Mouse (Mus musculus): ENCODE results near the gene Cyb5d1. TPM values are rescaled to one million over a fixed set of nuclear protein-coding genes. Genes with fewer than 3 reads are reported as not detected.

Cyb5d1 gene
- polyA plus RNA-seq, 1 experiment from 2014 or later: 51.7 TPM

GRCm38 (mm10) chr11:69406867-69407723, 11.7 kb upstream of the Cyb5d1 start:
- no peaks in the 10 kb centered on the region for H3K27me3 ChIP-seq (ENCODE audit: insufficient read depth, poor library complexity, severe bottlenecking)
- 90% methylated on average over 16 of the region's 16 CpGs for WGBS
- H3K27ac ChIP-seq: no peak overlapping the region
- peaks cover 71% of the 10 kb centered on the region for H3K36me3 ChIP-seq
- no peak for DNase-seq (ENCODE audit: low spot score)
- peaks cover 41% of the 10 kb centered on the region for H3K4me1 ChIP-seq (replicated peaks)
- H3K4me3 ChIP-seq: no peak overlapping the region; the same call in none of the 2 replicates
- no peaks in the 10 kb centered on the region for H3K9me3 ChIP-seq

GRCm38 (mm10) chr11:69406282-69406681, 10.9 kb upstream of the Cyb5d1 start:
- DNase-seq (ENCODE audit: low spot score): no peak
- Histone ChIP-seq H3K9me3 (no peaks in the 10 kb centered on the region), H3K36me3 (peaks cover 72% of the 10 kb centered on the region), H3K27ac (0 out of 2 replicates have a peak overlapping the region, but pooled peaks have one; percentile 37), H3K27me3 (ENCODE audit: insufficient read depth, poor library complexity, severe bottlenecking) (0 out of 2 replicates have a peak, but pooled peaks cover 3% of the 10 kb centered on the region), H3K4me3 (peak overlapping the region; percentile 18; the same call in 1 of the 2 replicates), H3K4me1 (replicated peaks) (peaks cover 42% of the 10 kb centered on the region)
- WGBS: 85% methylated on average over 19 of the region's 19 CpGs

GRCm38 (mm10) chr11:69405397-69406200, 10.2 kb upstream of the Cyb5d1 start:
- Histone ChIP-seq H3K27ac (0 out of 2 replicates have a peak overlapping the region, but pooled peaks have one; percentile 37), H3K4me1 (replicated peaks) (peaks cover 47% of the 10 kb centered on the region), H3K27me3 (ENCODE audit: insufficient read depth, poor library complexity, severe bottlenecking) (peaks cover 9% of the 10 kb centered on the region), H3K4me3 (peak overlapping the region; percentile 16; the same call in 1 of the 2 replicates), H3K36me3 (peaks cover 79% of the 10 kb centered on the region), H3K9me3 (no peaks in the 10 kb centered on the region)
- 92% methylated on average over 24 of the region's 24 CpGs for WGBS
- no peak for DNase-seq (ENCODE audit: low spot score)

GRCm38 (mm10) chr11:69404595-69405396, 9.4 kb upstream of the Cyb5d1 start:
- H3K27ac ChIP-seq: no peak overlapping the region
- H3K9me3 ChIP-seq: no peaks in the 10 kb centered on the region
- peaks cover 48% of the 10 kb centered on the region for H3K4me1 ChIP-seq (replicated peaks)
- peaks cover 87% of the 10 kb centered on the region for H3K36me3 ChIP-seq
- 0 out of 2 replicates have a peak overlapping the region, but pooled peaks have one; percentile 9 for H3K4me3 ChIP-seq
- no peak for DNase-seq (ENCODE audit: low spot score)
- 93% methylated on average over 23 of the region's 24 CpGs for WGBS
- peaks cover 17% of the 10 kb centered on the region for H3K27me3 ChIP-seq (ENCODE audit: insufficient read depth, poor library complexity, severe bottlenecking)

GRCm38 (mm10) chr11:69403691-69404594, 8.5 kb upstream of the Cyb5d1 start:
- 0 out of 2 replicates have a peak overlapping the region, but pooled peaks have one; percentile 9 for H3K4me3 ChIP-seq

GRCm38 (mm10) chr11:69401987-69402386, 6.6 kb upstream of the Cyb5d1 start:
- peaks cover 51% of the 10 kb centered on the region for H3K4me1 ChIP-seq (replicated peaks)
- H3K9me3 ChIP-seq: no peaks in the 10 kb centered on the region
- WGBS: 87% methylated on average over 12 of the region's 12 CpGs
- peaks cover 86% of the 10 kb centered on the region for H3K36me3 ChIP-seq
- peak overlapping the region; percentile 11; the same call in 1 of the 2 replicates for H3K4me3 ChIP-seq
- H3K27me3 ChIP-seq (ENCODE audit: insufficient read depth, poor library complexity, severe bottlenecking): peaks cover 32% of the 10 kb centered on the region
- DNase-seq (ENCODE audit: low spot score): no peak
- no peak overlapping the region for H3K27ac ChIP-seq

More at GRCm38 (mm10) chr11:69403691-69404594, 8.5 kb upstream of the Cyb5d1 start:
- peaks cover 49% of the 10 kb centered on the region for H3K4me1 ChIP-seq (replicated peaks)
- no peak overlapping the region for H3K27ac ChIP-seq
- WGBS: 92% methylated on average over 38 of the region's 38 CpGs
- H3K27me3 ChIP-seq (ENCODE audit: insufficient read depth, poor library complexity, severe bottlenecking): peaks cover 21% of the 10 kb centered on the region
- H3K36me3 ChIP-seq: peaks cover 92% of the 10 kb centered on the region
- H3K9me3 ChIP-seq: no peaks in the 10 kb centered on the region
- no peak for DNase-seq (ENCODE audit: low spot score)

GRCm38 (mm10) chr11:69401210-69401637, 5.8 kb upstream of the Cyb5d1 start:
- no peak overlapping the region for H3K27ac ChIP-seq
- no peaks in the 10 kb centered on the region for H3K9me3 ChIP-seq
- H3K36me3 ChIP-seq: peaks cover 79% of the 10 kb centered on the region
- H3K27me3 ChIP-seq (ENCODE audit: insufficient read depth, poor library complexity, severe bottlenecking): peaks cover 32% of the 10 kb centered on the region
- peaks cover 59% of the 10 kb centered on the region for H3K4me1 ChIP-seq (replicated peaks)
- WGBS: 20% methylated on average over 22 of the region's 22 CpGs
- peak; percentile 84 for DNase-seq (ENCODE audit: low spot score)
- peak overlapping the region; percentile 25; the same call in 1 of the 2 replicates for H3K4me3 ChIP-seq

GRCm38 (mm10) chr11:69400083-69400850, 4.8 kb upstream of the Cyb5d1 start:
- no peaks in the 10 kb centered on the region for H3K9me3 ChIP-seq
- WGBS: 75% methylated on average over 25 of the region's 25 CpGs
- H3K4me3 ChIP-seq: peak overlapping the region; percentile 35
- H3K36me3 ChIP-seq: peaks cover 69% of the 10 kb centered on the region
- peak overlapping the region; percentile 68 for H3K27ac ChIP-seq
- no peak for DNase-seq (ENCODE audit: low spot score)
- H3K27me3 ChIP-seq (ENCODE audit: insufficient read depth, poor library complexity, severe bottlenecking): peaks cover 32% of the 10 kb centered on the region
- H3K4me1 ChIP-seq (replicated peaks): peaks cover 62% of the 10 kb centered on the region

- no peaks in the 10 kb centered on the region for H3K9me3 ChIP-seq
- peaks cover 32% of the 10 kb centered on the region for H3K27me3 ChIP-seq (ENCODE audit: insufficient read depth, poor library complexity, severe bottlenecking)
- H3K4me3 ChIP-seq: peak overlapping the region; percentile 77
- H3K36me3 ChIP-seq: peaks cover 61% of the 10 kb centered on the region
- WGBS: 10% methylated on average over 66 of the region's 66 CpGs
- H3K4me1 ChIP-seq (replicated peaks): peaks cover 66% of the 10 kb centered on the region
- DNase-seq (ENCODE audit: low spot score): peak; percentile 53
- H3K27ac ChIP-seq: peak overlapping the region; percentile 68
These were observed 4.0 kb upstream of the Cyb5d1 start for GRCm38 (mm10) chr11:69399201-69400082.

Measured in hindbrain, embryonic 10.5 days (tissue).